Mouse (Mus musculus): ENCODE measurements around the gene Spag16. TPM values are rescaled to one million over a fixed set of nuclear protein-coding genes. Genes with fewer than 3 reads are reported as not detected.
"Not testable (repeated sequence)": the region's sequence is repeated elsewhere in the genome, so short reads cannot be mapped to it uniquely, and the experiment has no call there.

Gene Spag16
- 2.9 and 4.5 TPM in 2 replicates for polyA plus RNA-seq (2012; rRNA removed)

DNA sequence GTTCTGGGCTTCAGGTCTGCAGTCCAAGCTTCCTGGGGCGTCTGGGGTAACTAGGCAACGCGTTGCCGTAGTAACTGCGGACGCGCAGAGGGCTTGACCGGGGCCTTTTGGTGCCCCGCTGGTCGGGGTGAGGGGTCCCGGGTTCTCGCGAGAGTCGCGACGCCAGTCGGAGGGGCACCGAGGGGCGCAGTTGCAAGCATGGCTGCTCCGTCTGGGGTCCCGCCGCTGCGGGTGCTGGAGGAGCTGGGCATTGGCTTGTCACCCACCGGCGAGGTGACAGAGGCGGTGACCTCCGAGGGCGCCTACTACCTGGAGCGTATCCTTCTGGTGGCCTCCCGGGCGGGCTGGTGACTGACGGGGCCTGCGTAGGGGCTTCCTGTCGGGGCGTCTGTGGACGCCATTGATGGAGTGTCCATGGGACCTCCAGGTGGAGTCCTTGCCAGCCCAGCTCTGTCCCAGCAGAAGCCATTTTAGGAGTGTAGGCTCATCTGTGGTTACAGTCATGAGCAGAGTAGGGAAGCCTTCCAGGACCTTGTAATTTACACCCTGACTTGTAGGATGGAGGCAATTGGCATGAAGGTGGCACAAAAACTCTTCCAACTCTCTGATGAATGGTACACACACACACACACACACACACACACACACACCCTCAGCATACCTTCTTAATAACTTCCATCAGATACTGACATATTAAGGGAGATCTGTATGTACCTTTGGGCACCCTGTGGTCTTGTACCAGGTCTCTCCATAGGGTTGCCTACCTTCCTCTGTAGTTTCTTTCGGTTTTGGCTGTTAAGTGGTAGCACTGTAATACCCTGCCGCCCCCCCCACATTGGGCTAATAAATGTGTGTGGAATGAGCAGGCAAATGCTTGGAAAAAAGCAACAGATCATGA lies at the start of gene Spag16:
Spag16 (plus strand) TSS at position 165 of the 898 bp plus-strand sequence.
- 10% methylated on average over 38 of the region's 38 CpGs for WGBS
- no peak within 1 kb of the TSS for H3K4me3 ChIP-seq (replicated peaks; ENCODE audit: extremely low read depth, low read depth, low read length)
- DNase-seq = peak; percentile 5
- H3K4me1 ChIP-seq (ENCODE audit: control insufficient read depth, insufficient read depth, low read length) = no peaks in the 10 kb centered on the region
- TF ChIP-seq CTCF (IDR thresholded peaks at IDR 0.05; ENCODE audit: insufficient read depth, low read length) (no peak), POLR2A (IDR thresholded peaks at IDR 0.05; ENCODE audit: borderline replicate concordance, extremely low read depth, low read depth, low read length) (no peak)

DNA sequence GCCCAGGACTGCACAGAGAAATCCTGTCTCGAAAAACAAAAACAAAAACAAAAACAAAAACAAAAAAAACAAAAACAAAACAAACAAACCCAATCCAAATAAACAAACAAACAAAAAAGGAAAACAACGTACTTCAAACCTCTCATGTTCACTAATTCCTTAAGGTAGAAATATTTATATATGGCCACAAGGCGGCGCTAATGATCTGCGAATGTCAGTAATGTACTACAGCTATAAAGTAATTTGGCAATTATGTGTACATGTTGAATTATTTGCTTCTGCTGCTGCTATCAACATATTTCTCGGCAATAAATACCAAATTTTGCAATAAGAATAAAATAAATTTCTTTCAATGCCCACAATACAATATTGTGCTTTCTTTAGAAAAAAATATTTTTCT lies 41.6 kb upstream of the Spag16 start:
- 5% methylated on average over 6 of the region's 6 CpGs for WGBS
- TF ChIP-seq POLR2A (IDR thresholded peaks at IDR 0.05; ENCODE audit: borderline replicate concordance, extremely low read depth, low read depth, low read length) = no peak
- peak; percentile 10; the same call in 1 of the 2 replicates for TF ChIP-seq CTCF (IDR thresholded peaks at IDR 0.05; ENCODE audit: insufficient read depth, low read length)
- H3K4me3 ChIP-seq (replicated peaks; ENCODE audit: extremely low read depth, low read depth, low read length) = no peak overlapping the region
- DNase-seq = no peak
- H3K4me1 ChIP-seq (ENCODE audit: control insufficient read depth, insufficient read depth, low read length) = no peaks in the 10 kb centered on the region

DNA sequence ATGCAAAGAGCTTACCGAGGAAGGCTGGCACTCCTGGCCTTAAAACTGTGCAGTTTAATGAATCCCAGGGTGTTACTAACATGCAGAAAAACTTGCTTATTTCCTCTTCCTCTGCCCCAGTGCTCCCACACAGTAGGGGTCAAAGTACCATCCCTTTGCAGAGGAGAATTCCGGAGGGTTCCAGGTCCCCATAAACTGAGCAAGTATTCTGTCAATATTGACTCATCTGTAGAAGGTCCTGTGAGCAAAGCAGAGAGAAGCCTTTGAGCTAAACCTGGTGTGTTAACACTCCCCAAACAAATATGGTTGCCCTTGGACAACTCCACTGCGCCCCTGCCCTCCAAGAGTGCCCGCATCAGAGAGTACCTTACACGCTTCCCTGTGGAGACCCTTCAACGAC lies 40.1 kb upstream of the Spag16 start:
- TF ChIP-seq POLR2A (IDR thresholded peaks at IDR 0.05; ENCODE audit: borderline replicate concordance, extremely low read depth, low read depth, low read length) (no peak), CTCF (IDR thresholded peaks at IDR 0.05; ENCODE audit: insufficient read depth, low read length) (no peak)
- no peak overlapping the region for H3K4me3 ChIP-seq (replicated peaks; ENCODE audit: extremely low read depth, low read depth, low read length)
- H3K4me1 ChIP-seq (ENCODE audit: control insufficient read depth, insufficient read depth, low read length) = no peaks in the 10 kb centered on the region
- 38% methylated on average over 6 of the region's 6 CpGs for WGBS
- no peak for DNase-seq

DNA sequence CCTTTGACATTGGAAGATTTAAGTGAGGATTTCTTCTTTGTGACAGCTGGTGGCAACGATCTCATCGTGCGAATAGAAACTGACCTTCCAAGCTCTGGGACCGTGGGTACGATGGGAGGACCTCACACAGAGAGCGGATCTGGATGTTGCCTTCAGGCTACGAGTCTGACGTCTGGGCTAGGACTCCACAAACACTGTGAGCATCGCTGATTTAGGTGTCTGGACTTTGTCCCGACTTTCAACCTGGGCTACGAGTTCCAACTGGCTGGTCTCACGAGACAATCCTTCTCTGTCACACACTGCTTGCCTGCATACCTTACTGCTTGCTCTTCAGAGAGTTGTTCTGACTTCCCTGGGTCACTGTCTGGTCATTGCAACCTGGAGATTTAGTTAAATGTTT lies 39.4 kb upstream of the Spag16 start:
- no peak for DNase-seq
- 59% methylated on average over 12 of the region's 12 CpGs for WGBS
- Histone ChIP-seq H3K4me3 (replicated peaks; ENCODE audit: extremely low read depth, low read depth, low read length) (no peak overlapping the region), H3K4me1 (ENCODE audit: control insufficient read depth, insufficient read depth, low read length) (no peaks in the 10 kb centered on the region)
- TF ChIP-seq POLR2A (IDR thresholded peaks at IDR 0.05; ENCODE audit: borderline replicate concordance, extremely low read depth, low read depth, low read length) (no peak), CTCF (IDR thresholded peaks at IDR 0.05; ENCODE audit: insufficient read depth, low read length) (no peak)

DNA sequence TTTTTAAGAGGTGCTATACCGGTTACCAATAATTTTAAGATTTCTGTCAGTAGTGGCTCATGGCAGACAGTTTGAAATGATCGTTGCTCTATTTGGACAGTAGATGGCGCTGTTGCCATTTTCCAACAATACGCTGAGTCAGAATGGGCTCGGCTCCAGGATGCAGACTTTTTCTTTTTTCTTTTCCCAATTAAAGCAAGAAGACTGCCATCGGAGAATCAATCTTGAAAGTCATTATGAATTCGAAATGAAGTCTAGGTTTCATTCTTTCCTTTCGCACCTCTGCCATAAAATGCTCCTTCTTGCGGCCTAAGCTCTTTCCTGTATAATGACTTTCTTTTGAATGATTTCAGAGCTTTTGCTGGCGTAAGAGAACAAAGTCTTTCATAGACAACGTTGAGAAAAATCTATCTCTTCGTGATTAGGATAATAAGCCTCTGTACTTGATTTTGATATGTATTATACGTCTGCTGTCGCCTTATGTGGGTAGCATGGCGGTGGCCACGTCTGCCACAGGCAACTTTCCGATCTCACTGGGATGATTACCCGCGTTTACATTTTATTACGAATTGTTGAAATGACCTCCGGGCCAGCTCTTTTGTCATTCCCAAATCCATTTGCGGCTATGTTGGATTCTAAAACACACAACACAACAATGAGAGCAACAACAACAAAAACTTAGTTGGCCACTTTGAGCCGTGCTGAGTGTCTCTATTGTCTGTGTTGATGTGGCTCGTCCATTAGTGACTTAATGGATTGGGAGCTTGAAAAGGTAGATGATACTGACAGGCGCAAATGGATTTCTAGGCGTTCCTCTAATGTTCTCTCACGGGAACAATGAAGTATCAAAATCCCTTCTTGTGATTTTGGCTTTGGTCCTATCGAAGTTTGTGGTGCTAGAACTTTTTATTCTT lies 36.2 kb upstream of the Spag16 start:
- 40% methylated on average over 28 of the region's 28 CpGs for WGBS
- peak; percentile 24 for DNase-seq
- H3K4me1 ChIP-seq (ENCODE audit: control insufficient read depth, insufficient read depth, low read length) = no peaks in the 10 kb centered on the region
- H3K4me3 ChIP-seq (replicated peaks; ENCODE audit: extremely low read depth, low read depth, low read length) = peak overlapping the region; percentile 16
- TF ChIP-seq CTCF (IDR thresholded peaks at IDR 0.05; ENCODE audit: insufficient read depth, low read length) (peak; percentile 32; the same call in 1 of the 2 replicates), POLR2A (IDR thresholded peaks at IDR 0.05; ENCODE audit: borderline replicate concordance, extremely low read depth, low read depth, low read length) (no peak)

DNA sequence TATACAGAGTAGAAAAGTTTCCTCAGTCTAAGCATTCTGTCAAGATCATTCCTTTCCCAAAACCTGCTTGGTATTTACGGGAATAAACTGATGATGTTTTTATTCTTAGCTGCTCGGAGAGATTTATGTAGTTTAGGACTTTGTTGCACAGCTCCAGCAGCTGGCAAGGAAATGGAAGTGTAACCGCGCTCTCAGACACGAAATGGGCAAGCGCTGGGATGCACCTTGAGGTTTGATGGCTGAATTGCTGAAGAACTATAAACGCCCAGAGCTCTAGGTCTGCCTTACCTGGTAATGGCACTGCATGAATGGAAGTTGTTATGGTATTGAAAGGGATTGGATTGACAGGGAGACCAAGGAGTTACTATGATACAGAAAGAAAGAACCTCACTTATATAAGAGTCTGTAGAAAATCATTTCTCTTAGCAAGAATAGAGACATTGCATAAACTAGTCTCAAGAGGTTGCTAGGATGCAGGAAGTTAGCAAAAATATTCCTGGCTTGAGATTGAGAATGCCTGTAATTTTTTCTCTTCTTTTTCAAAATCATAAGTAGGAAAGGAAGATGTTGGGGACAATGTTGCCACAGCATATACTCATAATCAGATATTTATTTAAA lies 27.7 kb upstream of the Spag16 start:
- Histone ChIP-seq H3K4me1 (ENCODE audit: control insufficient read depth, insufficient read depth, low read length) (no peaks in the 10 kb centered on the region), H3K4me3 (replicated peaks; ENCODE audit: extremely low read depth, low read depth, low read length) (no peak overlapping the region)
- TF ChIP-seq POLR2A (IDR thresholded peaks at IDR 0.05; ENCODE audit: borderline replicate concordance, extremely low read depth, low read depth, low read length) (no peak), CTCF (IDR thresholded peaks at IDR 0.05; ENCODE audit: insufficient read depth, low read length) (no peak)
- WGBS = 78% methylated on average over 7 of the region's 7 CpGs
- no peak for DNase-seq

DNA sequence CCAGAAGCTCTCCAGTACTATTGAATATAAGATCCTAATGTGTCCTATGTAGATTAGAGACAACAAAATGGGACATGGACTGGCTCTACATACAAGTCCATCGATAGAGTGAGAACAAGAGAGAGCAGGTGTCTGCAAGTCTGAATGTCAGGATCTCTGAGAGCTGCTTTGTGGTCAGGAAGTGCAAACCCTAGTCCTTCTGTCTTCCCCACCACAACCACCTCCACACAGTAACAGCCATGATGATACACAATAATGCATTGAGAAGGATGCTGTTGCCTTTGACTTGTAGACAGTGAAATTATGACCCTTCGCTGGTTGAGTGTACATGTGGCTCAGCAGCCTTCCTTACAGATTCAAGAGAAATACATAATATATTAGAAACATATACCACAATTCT lies 16.6 kb upstream of the Spag16 start:
- no peak for DNase-seq
- no peak for TF ChIP-seq CTCF (IDR thresholded peaks at IDR 0.05; ENCODE audit: insufficient read depth, low read length)
- no peak for TF ChIP-seq POLR2A (IDR thresholded peaks at IDR 0.05; ENCODE audit: borderline replicate concordance, extremely low read depth, low read depth, low read length)
- WGBS = 80% methylated on average over 2 of the region's 2 CpGs
- no peaks in the 10 kb centered on the region for H3K4me1 ChIP-seq (ENCODE audit: control insufficient read depth, insufficient read depth, low read length)
- H3K4me3 ChIP-seq (replicated peaks; ENCODE audit: extremely low read depth, low read depth, low read length) = no peak overlapping the region

DNA sequence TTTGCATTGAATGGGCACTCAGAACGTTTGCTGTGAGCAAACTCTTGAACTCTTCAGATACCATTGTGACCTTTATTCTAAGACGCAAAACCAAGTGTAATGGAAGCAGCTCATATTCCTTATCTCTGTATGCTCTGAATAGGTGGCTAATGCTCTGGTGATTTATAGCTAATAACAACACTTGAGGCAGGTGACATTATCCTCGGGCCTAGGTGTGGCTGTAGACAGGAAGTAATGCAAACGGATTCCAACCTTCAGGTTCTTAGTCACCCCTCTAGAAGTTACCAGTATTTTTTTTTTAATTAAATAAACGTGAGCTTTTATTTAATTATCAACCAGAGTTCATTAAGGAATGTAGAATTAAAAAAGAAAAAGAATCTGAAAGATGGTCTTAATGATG lies 1.1 kb upstream of the Spag16 start:
- 52% methylated on average over 5 of the region's 5 CpGs for WGBS
- not testable (repeated sequence) for DNase-seq; H3K4me3 ChIP-seq (replicated peaks; ENCODE audit: extremely low read depth, low read depth, low read length); H3K4me1 ChIP-seq (ENCODE audit: control insufficient read depth, insufficient read depth, low read length)

DNA sequence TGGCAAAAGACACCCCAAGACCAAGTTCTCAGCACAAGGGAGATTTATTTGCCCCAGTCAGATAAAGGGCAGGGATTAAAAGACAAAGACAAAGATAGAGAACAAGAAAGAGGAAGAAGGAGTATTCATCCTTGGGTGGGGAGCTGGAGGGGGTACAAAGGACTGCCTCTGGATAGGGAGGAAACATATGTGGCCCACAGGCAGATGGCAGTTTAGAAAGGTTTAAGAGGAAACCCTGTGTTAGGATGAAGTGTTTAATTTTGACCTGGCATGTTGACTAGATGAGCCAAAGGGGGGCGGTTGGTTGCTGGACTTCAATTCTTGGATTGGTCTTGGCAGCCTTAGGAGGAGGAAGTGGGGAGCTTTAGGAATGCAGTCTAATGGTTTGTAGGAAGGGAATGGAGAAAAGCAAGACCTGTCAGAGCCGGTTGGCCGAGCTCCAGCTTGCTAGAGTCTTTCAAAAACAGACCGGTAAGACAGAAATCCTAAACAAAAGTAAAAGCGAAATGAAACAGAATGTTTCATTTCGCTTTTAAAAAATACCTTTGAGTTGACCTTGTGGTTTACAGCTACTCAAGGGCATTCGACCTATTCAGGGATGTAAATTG lies 2.2 kb downstream of the Spag16 start:
- H3K4me3 ChIP-seq (replicated peaks; ENCODE audit: extremely low read depth, low read depth, low read length) = no peak overlapping the region
- no peaks in the 10 kb centered on the region for H3K4me1 ChIP-seq (ENCODE audit: control insufficient read depth, insufficient read depth, low read length)
- 60% methylated on average over 7 of the region's 7 CpGs for WGBS
- no peak for DNase-seq
- TF ChIP-seq CTCF (IDR thresholded peaks at IDR 0.05; ENCODE audit: insufficient read depth, low read length) (no peak), POLR2A (IDR thresholded peaks at IDR 0.05; ENCODE audit: borderline replicate concordance, extremely low read depth, low read depth, low read length) (no peak)
